ENCODE assay signal across 21 mouse cellular contexts in genomic region chr7:110302886-110303285, GRCm38 (mm10).
A peak's percentile ranks its signal among the peaks of the same experiment; 100 is the strongest.
DNase-seq lines count a peak whose midpoint lies in the region; TF ChIP-seq lines count a peak whose summit lies in the region.
"Had no signal": no experiment of that assay in that cellular context is flagged by ENCODE, and none has a peak within 500 bp of the region (broad histone marks: within the 10 kb centered on the region; RNA-seq: fewer than 3 reads in every experiment).

No protein-coding gene starts in this region.

- intact Hi-C loops in heart, postnatal 25 days (cut with DNase I), result no loop called here

- peaks cover 36% of the 10 kb centered on the region for H3K4me1 ChIP-seq in small intestine, adult 2 months (ENCODE audit: control insufficient read depth, insufficient read depth, insufficient read length, low read length)
- H3K4me1 ChIP-seq: forebrain, embryonic 13.5 days; forebrain, embryonic 15.5 days had no signal

- 39% methylated on average over 6 of the region's 6 CpGs for WGBS in small intestine, adult 2 months

- no peaks in the 10 kb centered on the region for H3K36me3 ChIP-seq in small intestine, adult 2 months (ENCODE audit: control insufficient read depth, insufficient read depth, low read length)
- H3K36me3 ChIP-seq: embryonic facial prominence, embryonic 10.5 days; G1E had no signal

- H3K27me3 ChIP-seq in small intestine, adult 2 months (ENCODE audit: control insufficient read depth, insufficient read depth, low read length), result no peaks in the 10 kb centered on the region
- H3K27me3 ChIP-seq: CH12.LX; embryonic facial prominence, embryonic 12.5 days; forebrain, embryonic 13.5 days; forebrain, embryonic 15.5 days; Patski had no signal

- H3K27ac ChIP-seq in small intestine, adult 2 months (ENCODE audit: insufficient read depth, low read depth, low read length), result peak overlapping the region; percentile 51; the same call in 1 of the 2 replicates
- H3K27ac ChIP-seq: embryonic facial prominence, embryonic 10.5 days; embryonic facial prominence, embryonic 12.5 days; forebrain, embryonic 13.5 days; forebrain, embryonic 15.5 days had no signal

- peak; percentile 84 for DNase-seq in heart, adult 11 months
- no peak for DNase-seq in heart, postnatal 25 days (ENCODE audit: low spot score)
- peak; percentile 67 for DNase-seq in yolk sac, embryonic 10.5 days (ENCODE audit: low spot score)
- DNase-seq in ovary, postnatal 14 days (ENCODE audit: low spot score), result no peak
- DNase-seq: adrenal gland, adult 8-10 months; adrenal gland, postnatal 14 days; adrenal gland, postnatal 36 days; B cell, adult 2 months; cerebellum, adult 11-12 months; cerebellum, adult 2 months; cerebellum, adult 9-10 months; cerebellum, postnatal 10 days; cerebellum, postnatal 25 days had no signal

- no peak overlapping the region for H3K4me3 ChIP-seq in small intestine, adult 2 months (ENCODE audit: low read depth, low read length)
- H3K4me3 ChIP-seq: embryonic facial prominence, embryonic 10.5 days; embryonic facial prominence, embryonic 12.5 days; forebrain, embryonic 13.5 days; forebrain, embryonic 15.5 days had no signal

- no peak for TF ChIP-seq POLR2A in small intestine, adult 2 months (IDR thresholded peaks at IDR 0.05; ENCODE audit: low read depth, low read length)

- no peak for TF ChIP-seq CTCF in small intestine, adult 2 months (IDR thresholded peaks at IDR 0.05; ENCODE audit: extremely low read depth, insufficient read length, insufficient replicate concordance, low read depth, low read length)

Comparison
In these comparisons a context has a peak if more than half of its experiments do, and no peak if none do; other contexts are left out.
1. DNase-seq: peak in heart, adult 11 months (single experiment) and yolk sac, embryonic 10.5 days (single experiment); none in heart, postnatal 25 days (single experiment) and ovary, postnatal 14 days (single experiment).